Comparison of ENCODE assay signal across 17 mouse cellular contexts in genomic region chr8:119952282-119952681, GRCm38 (mm10). TPM values are rescaled to one million over a fixed set of nuclear protein-coding genes. Genes with fewer than 3 reads are reported as not detected.
"Had no signal": no experiment of that assay in that cellular context is flagged by ENCODE, and none has a peak within 500 bp of the region (broad histone marks: within the 10 kb centered on the region; RNA-seq: fewer than 3 reads in every experiment).

No protein-coding gene starts in this region.

- H3K27me3 ChIP-seq: intestine, embryonic 15.5 days; liver, embryonic 13.5 days; lung, embryonic 15.5 days; megakaryocyte, embryonic 14.5 days; midbrain, embryonic 15.5 days; neural tube, embryonic 12.5 days had no signal

- H3K4me2 ChIP-seq: intestine, embryonic 15.5 days; liver, embryonic 13.5 days; lung, embryonic 15.5 days; midbrain, embryonic 11.5 days; midbrain, embryonic 15.5 days; neural tube, embryonic 12.5 days had no signal

- H3K4me1 ChIP-seq: intestine, embryonic 15.5 days; liver, embryonic 13.5 days; lung, embryonic 15.5 days; megakaryocyte, embryonic 14.5 days; neural tube, embryonic 12.5 days had no signal

- H3K9me3 ChIP-seq: intestine, embryonic 15.5 days; liver, embryonic 13.5 days; lung, embryonic 15.5 days; megakaryocyte, embryonic 14.5 days; midbrain, embryonic 15.5 days; neural tube, embryonic 12.5 days had no signal

- H3K9ac ChIP-seq: intestine, embryonic 15.5 days; liver, embryonic 13.5 days; liver, postnatal 0 days; lung, embryonic 15.5 days; midbrain, embryonic 15.5 days; neural tube, embryonic 12.5 days had no signal

- H3K4me3 ChIP-seq: intestine, embryonic 15.5 days; liver, embryonic 13.5 days; lung, embryonic 15.5 days; megakaryocyte, embryonic 14.5 days; midbrain, embryonic 15.5 days; neural tube, embryonic 12.5 days had no signal

- DNase-seq: kidney, adult 2 months; kidney, postnatal 10 days; liver; liver, embryonic 13.5 days; liver, postnatal 0 days; lung, postnatal 14 days; thymus, adult 18-20 months; thymus, postnatal 14 days had no signal

- H3K27ac ChIP-seq: intestine, embryonic 15.5 days; liver, embryonic 13.5 days; lung, embryonic 15.5 days; macrophage; midbrain, embryonic 15.5 days; neural tube, embryonic 12.5 days had no signal

- ATAC-seq: intestine, embryonic 15.5 days; liver, postnatal 0 days; midbrain, embryonic 15.5 days had no signal

RNA-seq across cellular contexts. Expression of gene Crispld2, which starts 40.0 kb away (rescaled TPM):
- total RNA-seq: monocyte, adult 5-6 weeks had no signal

RNA-seq across cellular contexts. Expression of gene Gm20388, which starts 41.6 kb away (rescaled TPM):
- polyA plus RNA-seq: intestine, embryonic 15.5 days; limb, embryonic 11.5 days; liver, embryonic 13.5 days; liver, postnatal 0 days; midbrain, embryonic 11.5 days; neural tube, embryonic 12.5 days had no signal
